Mouse (Mus musculus) MEL (cell line): ENCODE measurements around the gene Mfng. TPM values are rescaled to one million over a fixed set of nuclear protein-coding genes. Genes with fewer than 3 reads are reported as not detected.

Experiments
- DNase-seq: peaks from one replicate; pipeline ENCODE4 v3.0.0; 2011; ENCODE audit warnings: low read depth, low spot score
- H3K27ac ChIP-seq: 2 replicates; pipeline ENCODE4 v1.5.1; 2012; ENCODE audit warnings: low read depth, mild to moderate bottlenecking, control low read depth, low read length, moderate library complexity; ENCODE audit not compliant: control insufficient read depth
- H3K27me3 ChIP-seq, 2 experiments: fragments of 150-350 bp in 1 of 2; sonication (generic) in 1 of 2; 2 replicates each; pipeline ENCODE4 v1.6.1; 2012; ENCODE audit warnings: low read length in 2 of 2, mild to moderate bottlenecking in 2 of 2, improper control_type of control experiment in 1 of 2, moderate library complexity in 1 of 2; ENCODE audit not compliant: insufficient read depth in 2 of 2, control insufficient read depth in 1 of 2
- H3K36me3 ChIP-seq, 2 experiments: 2 replicates each; pipeline ENCODE4 v1.6.1; 2012 to 2014; ENCODE audit warnings: low read length in 2 of 2, improper control_type of control experiment in 1 of 2, inconsistent platforms in 1 of 2, mild to moderate bottlenecking in 1 of 2; ENCODE audit not compliant: insufficient read depth in 2 of 2, control insufficient read depth in 1 of 2
- H3K4me1 ChIP-seq, 2 experiments: fragments of 150-350 bp in 1 of 2; sonication (generic) in 1 of 2; 2 replicates each; pipeline ENCODE4 v1.6.1; 2012; ENCODE audit warnings: low read length in 2 of 2, improper control_type of control experiment in 1 of 2, mild to moderate bottlenecking in 1 of 2; ENCODE audit not compliant: insufficient read depth in 2 of 2, control insufficient read depth in 1 of 2
- H3K4me3 ChIP-seq, 2 experiments: fragments of 150-350 bp in 1 of 2; sonication (generic) in 1 of 2; 2 replicates each; pipeline ENCODE4 v1.5.1; 2012; ENCODE audit warnings: low read depth in 2 of 2, low read length in 2 of 2, mild to moderate bottlenecking in 2 of 2, moderate library complexity in 2 of 2, control low read depth in 1 of 2, improper control_type of control experiment in 1 of 2; ENCODE audit not compliant: control insufficient read depth in 1 of 2, insufficient read depth in 1 of 2
- H3K79me2 ChIP-seq: 2 replicates; pipeline ENCODE4 v1.6.1; 2012; ENCODE audit warnings: mild to moderate bottlenecking, low read length, moderate library complexity; ENCODE audit not compliant: control insufficient read depth, poor library complexity, insufficient read depth
- H3K9ac ChIP-seq: 2 replicates; pipeline ENCODE4 v1.6.1; 2012; ENCODE audit warnings: low read depth, mild to moderate bottlenecking, control low read depth, low read length, moderate library complexity; ENCODE audit not compliant: control insufficient read depth, poor library complexity, severe bottlenecking
- H3K9me3 ChIP-seq: fragments of 150-350 bp; sonication (generic); replicated peaks from 2 replicates; pipeline ENCODE4 v1.6.1; 2012; ENCODE audit warnings: mild to moderate bottlenecking, low read length, improper control_type of control experiment, moderate library complexity; ENCODE audit not compliant: insufficient read depth
- BHLHE40 ChIP-seq: IDR thresholded peaks from 2 replicates; pipeline ENCODE4 v1.6.1; 2012; ENCODE audit warnings: low read depth, mild to moderate bottlenecking, inconsistent platforms, low read length, improper control_type of control experiment, borderline replicate concordance
- CHD1 ChIP-seq: IDR thresholded peaks from 2 replicates; pipeline ENCODE4 v1.6.1; 2012; ENCODE audit warnings: low read depth, mild to moderate bottlenecking, inconsistent platforms, low read length, improper control_type of control experiment
- ETS1 ChIP-seq: IDR thresholded peaks from 2 replicates; pipeline ENCODE4 v1.6.1; 2012; ENCODE audit warnings: low read depth, mild to moderate bottlenecking, inconsistent platforms, low read length, improper control_type of control experiment, moderate library complexity
- GATA1 ChIP-seq: IDR thresholded peaks from 2 replicates; pipeline ENCODE4 v1.6.1; 2011; ENCODE audit warnings: low read depth, low read length, improper control_type of control experiment
- HCFC1 ChIP-seq: IDR thresholded peaks from 2 replicates; pipeline ENCODE4 v1.6.1; 2012; ENCODE audit warnings: low read depth, mild to moderate bottlenecking, inconsistent platforms, low read length, improper control_type of control experiment, moderate library complexity
- JUND ChIP-seq: IDR thresholded peaks from 2 replicates; pipeline ENCODE4 v1.6.1; 2011; ENCODE audit warnings: low read depth, mild to moderate bottlenecking, improper control_type of control experiment, low read length
- KAT2A ChIP-seq: conservative IDR thresholded peaks from 2 replicates; pipeline ENCODE4 v1.6.1; 2012; ENCODE audit warnings: low read depth, low read length, improper control_type of control experiment, inconsistent platforms
- MAX ChIP-seq: IDR thresholded peaks from 2 replicates; pipeline ENCODE4 v1.6.1; 2011; ENCODE audit warnings: low read length, improper control_type of control experiment
- MAZ ChIP-seq: IDR thresholded peaks from 2 replicates; pipeline ENCODE4 v1.6.1; 2012; ENCODE audit warnings: low read depth, mild to moderate bottlenecking, inconsistent platforms, low read length, improper control_type of control experiment
- MXI1 ChIP-seq: IDR thresholded peaks from 2 replicates; pipeline ENCODE4 v1.6.1; 2011; ENCODE audit warnings: mild to moderate bottlenecking, low read depth, low read length, improper control_type of control experiment
- MYC ChIP-seq: IDR thresholded peaks from 2 replicates; pipeline ENCODE4 v1.6.1; 2011; ENCODE audit warnings: low read depth, mild to moderate bottlenecking, low read length, improper control_type of control experiment, moderate library complexity
- NELFE ChIP-seq: IDR thresholded peaks from 2 replicates; pipeline ENCODE4 v1.6.1; 2011; ENCODE audit warnings: low read depth, low read length, improper control_type of control experiment
- POLR2AphosphoS2 ChIP-seq: IDR thresholded peaks from 2 replicates; pipeline ENCODE4 v1.6.1; 2011; ENCODE audit warnings: low read length, improper control_type of control experiment
- SIN3A ChIP-seq: IDR thresholded peaks from 2 replicates; pipeline ENCODE4 v1.6.1; 2012; ENCODE audit warnings: low read length, improper control_type of control experiment, inconsistent platforms
- TAL1 ChIP-seq: IDR thresholded peaks from 2 replicates; pipeline ENCODE4 v1.6.1; 2012; ENCODE audit warnings: mild to moderate bottlenecking, inconsistent platforms, low read length, moderate library complexity, mixed read lengths
- TCF12 ChIP-seq: IDR thresholded peaks from 2 replicates; pipeline ENCODE4 v1.6.1; 2014; ENCODE audit warnings: low read depth, mild to moderate bottlenecking, inconsistent platforms, low read length, improper control_type of control experiment, moderate library complexity
- USF1 ChIP-seq: IDR thresholded peaks from 2 replicates; pipeline ENCODE4 v1.6.1; 2014; ENCODE audit warnings: low read depth, mild to moderate bottlenecking, inconsistent platforms, low read length, improper control_type of control experiment, moderate library complexity
- USF2 ChIP-seq, 2 experiments: IDR thresholded peaks; 2 replicates each; pipeline ENCODE4 v1.6.1; 2011 to 2012; ENCODE audit warnings: improper control_type of control experiment in 2 of 2, low read length in 2 of 2, borderline replicate concordance in 1 of 2, inconsistent platforms in 1 of 2, low read depth in 1 of 2, mild to moderate bottlenecking in 1 of 2; ENCODE audit not compliant: insufficient read depth in 1 of 2
- ZC3H11A ChIP-seq: IDR thresholded peaks from 2 replicates; pipeline ENCODE4 v1.6.1; 2012; ENCODE audit warnings: low read depth, mild to moderate bottlenecking, inconsistent platforms, low read length, improper control_type of control experiment
- ZMIZ1 ChIP-seq: IDR thresholded peaks from 2 replicates; pipeline ENCODE4 v1.6.1; 2012; ENCODE audit warnings: low read depth, mild to moderate bottlenecking, inconsistent platforms, low read length, improper control_type of control experiment, moderate library complexity
- ZNF384 ChIP-seq: IDR thresholded peaks from 2 replicates; pipeline ENCODE4 v1.6.1; 2012; ENCODE audit warnings: low read depth, mild to moderate bottlenecking, inconsistent platforms, low read length, improper control_type of control experiment
- polyA plus RNA-seq, 2 experiments: library from polyadenylated mRNA; stranded (reverse) in 1 of 2; unstranded in 1 of 2; fragments of >175 nt in 1 of 2; fragments of >200 nt in 1 of 2; gene quantifications; 2 replicates each; pipeline versions ENCODE4 v1.2.1 to v1.2.4; 2012; ENCODE audit warnings: low replicate concordance in 2 of 2, low read depth in 1 of 2; ENCODE audit not compliant: insufficient read length in 2 of 2, insufficient read depth in 1 of 2, missing spikeins in 1 of 2
- total RNA-seq: library from RNA; depleted of rRNA; stranded (reverse); fragments of 300-350 nt; gene quantifications from 2 replicates; pipeline ENCODE4 v1.2.3, GENCODE M21; 2012

The Mfng gene
- total and polyA plus RNA-seq, 3 experiments: 17.8 to 27.1 TPM; not detected in 1

- no peak for TF ChIP-seq JUND
- TF ChIP-seq POLR2AphosphoS2: no peak
Observed at GRCm38 (mm10) chr15:78773290-78773729, at the start of gene Mfng (continued).

GRCm38 (mm10) chr15:78816074-78816391 is 42.8 kb upstream of the Mfng start:
- H3K27ac ChIP-seq: no peak overlapping the region
- H3K4me1 ChIP-seq: peaks cover 6 to 12% of the 10 kb centered on the region in 2 experiments; a peak in 3 of 4 replicates
- no peaks in the 10 kb centered on the region for H3K9me3 ChIP-seq
- no peaks in the 10 kb centered on the region for H3K27me3 ChIP-seq
- TF ChIP-seq ZMIZ1 (no peak), ZNF384 (peak; percentile 51; the same call in 1 of the 2 replicates), USF2 (IDR thresholded peaks at IDR 0.05; ENCODE audit: borderline replicate concordance in 1 of 2, insufficient read depth in 1 of 2, low read depth in 1 of 2, low read length in 2 of 2) (no peak), GATA1 (no peak)
- peaks cover 0 to 5% of the 10 kb centered on the region in 2 experiments; a peak in 2 of 4 replicates for H3K36me3 ChIP-seq
- no peak overlapping the region for H3K9ac ChIP-seq
- H3K79me2 ChIP-seq: no peaks in the 10 kb centered on the region
- no peak overlapping the region for H3K4me3 ChIP-seq
- DNase-seq: no peak

GRCm38 (mm10) chr15:78815314-78816073 is 42.2 kb upstream of the Mfng start:
- no peak overlapping the region for H3K4me3 ChIP-seq
- no peak for TF ChIP-seq KAT2A
- no peak for TF ChIP-seq TCF12
- TF ChIP-seq MYC: peak; percentile 65; the same call in 1 of the 2 replicates
- peak; percentile 89 for TF ChIP-seq SIN3A
- no peak for TF ChIP-seq CHD1
- TF ChIP-seq TAL1: no peak
- 0 out of 2 replicates have a peak, but pooled peaks have one; percentile 1 for TF ChIP-seq BHLHE40
- peak; percentile 97 for TF ChIP-seq MAX
- TF ChIP-seq USF1: peak; percentile 68
- TF ChIP-seq NELFE: no peak
- TF ChIP-seq MAZ: no peak
- no peak for TF ChIP-seq ZC3H11A
- TF ChIP-seq HCFC1: no peak
- TF ChIP-seq ETS1: 0 out of 2 replicates have a peak, but pooled peaks have one; percentile 29
- TF ChIP-seq MXI1: peak; percentile 93
- peak; percentile 45; the same call in 1 of the 2 replicates for TF ChIP-seq GATA1
- H3K9ac ChIP-seq: no peak overlapping the region
- H3K9me3 ChIP-seq: no peaks in the 10 kb centered on the region
- DNase-seq: peak; percentile 66
- peaks cover 0 to 5% of the 10 kb centered on the region in 2 experiments; a peak in 2 of 4 replicates for H3K36me3 ChIP-seq
- H3K4me1 ChIP-seq: peaks cover 6 to 12% of the 10 kb centered on the region in 2 experiments; a peak in 3 of 4 replicates
- H3K27ac ChIP-seq: no peak overlapping the region
- H3K79me2 ChIP-seq: no peaks in the 10 kb centered on the region
- no peaks in the 10 kb centered on the region; a peak in 1 of 4 replicates for H3K27me3 ChIP-seq
